Mouse (Mus musculus) gastrocnemius, postnatal 10 days (tissue): ENCODE data around the gene 1190005I06Rik. TPM values are rescaled to one million over a fixed set of nuclear protein-coding genes. Genes with fewer than 3 reads are reported as not detected.
A peak's percentile ranks its signal among the peaks of the same experiment; 100 is the strongest.

Experiments
- DNase-seq: peaks from one replicate; pipeline ENCODE4 v3.0.0; 2021; ENCODE audit warnings: mixed read lengths
- total RNA-seq, 2 experiments: library from RNA; stranded (reverse); gene quantifications; 2 replicates each; pipeline ENCODE4 v1.2.3; 2021

The 1190005I06Rik gene
- total RNA-seq, 2 experiments from 2014 or later = 0.65 to 1.3 TPM

GRCm38 (mm10) chr8:120667561-120668373 lies 20.3 kb upstream of the 1190005I06Rik start, which contains the start of the genes Gm27021 and Cox4i1:
Gm27021 (minus strand) TSS chr8:120668079.
Cox4i1 (plus strand) TSS chr8:120668222.
- peak; percentile 95 for DNase-seq

- DNase-seq = no peak
Observed at GRCm38 (mm10) chr8:120666807-120667470, 19.5 kb upstream of the 1190005I06Rik start.

GRCm38 (mm10) chr8:120665726-120666455 lies 18.5 kb upstream of the 1190005I06Rik start:
- no peak for DNase-seq

GRCm38 (mm10) chr8:120664566-120664965 lies 17.1 kb upstream of the 1190005I06Rik start:
- DNase-seq = no peak

- no peak for DNase-seq
Observed at GRCm38 (mm10) chr8:120657415-120657814, 10.0 kb upstream of the 1190005I06Rik start.

- no peak for DNase-seq
Observed at GRCm38 (mm10) chr8:120656322-120657052, 9.1 kb upstream of the 1190005I06Rik start.

- DNase-seq = peak; percentile 65
Observed at GRCm38 (mm10) chr8:120644663-120645062, 2.8 kb downstream of the 1190005I06Rik start.

GRCm38 (mm10) chr8:120642031-120642662 lies 5.3 kb downstream of the 1190005I06Rik start:
- no peak for DNase-seq

- no peak for DNase-seq
Observed at GRCm38 (mm10) chr8:120641245-120641644, 6.2 kb downstream of the 1190005I06Rik start.

- peak; percentile 53 for DNase-seq
Observed at GRCm38 (mm10) chr8:120634329-120634839, 13.0 kb downstream of the 1190005I06Rik start.

GRCm38 (mm10) chr8:120633665-120634271 lies 13.7 kb downstream of the 1190005I06Rik start:
- no peak for DNase-seq

GRCm38 (mm10) chr8:120632969-120633664 lies 14.3 kb downstream of the 1190005I06Rik start:
- DNase-seq = no peak

GRCm38 (mm10) chr8:120631441-120632375 lies 15.7 kb downstream of the 1190005I06Rik start:
- DNase-seq = no peak

GRCm38 (mm10) chr8:120630848-120631247 lies 16.6 kb downstream of the 1190005I06Rik start:
- DNase-seq = no peak

GRCm38 (mm10) chr8:120630031-120630430 lies 17.4 kb downstream of the 1190005I06Rik start:
- DNase-seq = no peak

GRCm38 (mm10) chr8:120627298-120627697 lies 20.1 kb downstream of the 1190005I06Rik start:
- no peak for DNase-seq

GRCm38 (mm10) chr8:120626461-120626860 lies 21.0 kb downstream of the 1190005I06Rik start:
- DNase-seq = no peak

GRCm38 (mm10) chr8:120623608-120624007 lies 23.8 kb downstream of the 1190005I06Rik start:
- DNase-seq = no peak

- no peak for DNase-seq
Observed at GRCm38 (mm10) chr8:120622161-120622560, 25.3 kb downstream of the 1190005I06Rik start.
